Mouse (Mus musculus) spleen, adult 12 weeks (tissue): Measurements from ENCODE around the gene Dnajb5.

Experiments
- DNase-seq: peaks from one replicate; pipeline ENCODE4 v3.0.0; 2022; ENCODE audit warnings: low spot score

Gene Dnajb5

DNA sequence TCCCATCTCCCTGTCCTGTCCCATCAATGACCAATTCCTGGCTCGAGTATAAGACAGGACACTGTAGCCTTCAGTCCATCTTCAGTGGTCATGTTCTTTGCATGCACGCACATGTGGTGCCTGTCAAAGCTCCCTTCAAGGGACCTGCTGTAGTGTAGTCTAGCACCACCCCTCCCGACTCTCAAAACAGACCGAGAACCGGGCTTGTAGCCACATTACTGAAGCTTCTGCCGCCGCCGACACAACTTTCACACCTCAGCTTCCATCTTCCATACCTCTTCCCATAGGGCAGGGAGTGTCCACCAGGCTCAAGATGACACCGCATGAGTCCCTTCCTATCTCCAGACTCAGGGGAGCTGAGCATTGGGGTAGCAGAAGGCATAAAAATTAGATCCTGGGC is 5.4 kb upstream of the Dnajb5 start:
- DNase-seq: no peak

DNA sequence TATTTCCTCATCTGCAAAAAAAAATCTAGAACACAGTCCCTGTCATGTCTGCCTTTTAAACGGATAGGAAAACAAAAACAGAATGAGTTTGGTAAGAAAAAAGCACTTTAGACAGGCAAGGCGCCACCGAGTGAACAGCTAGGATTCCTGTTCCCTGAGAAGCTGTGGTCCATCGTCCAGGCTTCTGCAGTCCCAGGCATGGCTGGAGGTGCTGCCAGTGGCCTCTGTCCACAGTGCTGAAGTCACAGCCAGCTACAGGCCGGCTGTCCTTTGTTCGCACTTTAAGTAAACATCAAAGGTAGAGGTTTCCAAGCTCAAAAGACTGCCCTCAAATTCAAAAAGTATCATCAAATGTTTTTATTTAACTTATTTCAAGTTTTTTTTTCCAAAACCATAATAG is 4.6 kb upstream of the Dnajb5 start:
- DNase-seq: no peak

DNA sequence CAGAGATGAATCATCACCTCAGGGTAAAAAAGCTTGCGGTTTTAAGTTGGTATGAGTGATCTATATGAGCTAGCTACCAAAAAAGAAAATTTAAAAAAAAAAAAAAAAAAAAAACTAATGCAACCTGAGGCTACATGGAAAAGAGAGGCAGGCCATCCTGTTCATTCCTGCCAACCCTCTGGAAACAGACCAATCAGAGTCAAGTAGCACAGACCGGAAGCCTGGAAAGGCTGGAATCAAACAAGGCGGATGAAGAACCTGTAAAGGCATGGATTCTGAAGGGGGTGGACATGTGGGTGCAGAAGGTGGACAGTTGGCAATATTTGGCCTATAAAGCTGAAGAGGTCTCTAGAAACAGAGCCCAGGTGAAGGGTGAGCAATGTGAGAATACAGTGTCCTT is 4.2 kb upstream of the Dnajb5 start:
- DNase-seq: no peak

DNA sequence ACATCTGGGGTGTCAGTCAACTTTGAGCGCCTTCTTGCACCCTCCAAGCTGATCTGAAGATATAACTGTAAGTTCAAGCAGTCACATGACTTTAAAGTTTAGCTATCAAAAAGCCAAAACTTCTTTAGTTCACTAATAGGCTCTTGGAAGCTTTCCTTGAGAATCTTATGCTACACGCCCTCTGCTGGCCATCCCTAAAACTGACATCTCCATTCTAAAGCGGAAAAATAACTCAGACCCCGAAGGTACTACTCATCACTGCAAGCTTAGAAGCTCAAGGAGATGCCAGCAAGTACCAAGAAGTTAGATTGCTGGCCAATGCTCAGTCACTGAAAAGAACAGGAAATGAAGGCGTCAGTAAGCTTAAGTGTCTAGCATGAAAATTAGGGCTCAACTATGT is 3.7 kb upstream of the Dnajb5 start:
- no peak for DNase-seq

DNA sequence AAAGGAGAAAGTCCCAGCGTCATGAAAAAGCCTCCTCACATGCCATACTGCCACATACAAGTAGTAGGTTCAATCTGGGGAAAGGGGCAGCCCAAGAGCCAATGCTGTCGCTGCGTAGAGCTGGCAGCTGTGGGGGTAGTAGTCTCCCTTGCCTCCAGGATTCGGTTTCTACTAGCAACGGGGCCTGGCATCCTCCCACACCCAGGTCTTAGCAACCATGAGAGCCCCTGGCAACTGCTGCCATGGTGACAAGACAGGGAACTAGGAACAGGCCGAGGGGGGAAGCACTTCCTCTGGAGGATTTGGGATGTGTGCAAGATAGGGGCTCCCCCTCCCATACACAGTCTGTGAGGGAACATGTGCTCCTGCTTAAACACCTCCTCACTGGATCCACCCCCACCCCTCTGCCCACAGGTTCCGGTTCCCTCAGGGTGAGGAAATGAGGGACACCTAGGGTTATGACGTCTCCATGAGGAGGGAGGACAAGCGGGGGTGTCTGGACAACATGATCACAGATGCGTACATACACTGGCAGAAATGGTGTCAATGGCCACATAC is 2.8 kb upstream of the Dnajb5 start:
- DNase-seq: no peak

DNA sequence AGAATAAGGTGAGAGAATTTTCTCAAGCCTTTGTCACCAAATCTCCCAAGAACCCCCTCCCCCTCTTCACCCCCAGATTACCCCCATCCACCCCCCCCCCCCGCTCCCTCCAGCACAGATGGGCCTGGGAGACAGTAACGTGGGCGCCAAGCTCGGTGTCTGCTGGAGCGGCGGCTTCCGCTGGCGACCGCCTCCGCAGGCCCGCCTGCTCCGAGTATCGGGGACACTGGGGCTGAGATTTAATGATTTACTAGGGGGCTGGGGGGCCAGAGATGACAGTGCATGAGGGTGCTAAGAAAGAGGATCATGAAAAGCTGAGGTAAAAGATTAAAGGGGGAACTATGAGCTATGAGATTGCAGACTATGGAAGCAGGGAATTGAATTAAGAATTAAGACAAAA is 1.1 kb upstream of the Dnajb5 start:
- no peak for DNase-seq

DNA sequence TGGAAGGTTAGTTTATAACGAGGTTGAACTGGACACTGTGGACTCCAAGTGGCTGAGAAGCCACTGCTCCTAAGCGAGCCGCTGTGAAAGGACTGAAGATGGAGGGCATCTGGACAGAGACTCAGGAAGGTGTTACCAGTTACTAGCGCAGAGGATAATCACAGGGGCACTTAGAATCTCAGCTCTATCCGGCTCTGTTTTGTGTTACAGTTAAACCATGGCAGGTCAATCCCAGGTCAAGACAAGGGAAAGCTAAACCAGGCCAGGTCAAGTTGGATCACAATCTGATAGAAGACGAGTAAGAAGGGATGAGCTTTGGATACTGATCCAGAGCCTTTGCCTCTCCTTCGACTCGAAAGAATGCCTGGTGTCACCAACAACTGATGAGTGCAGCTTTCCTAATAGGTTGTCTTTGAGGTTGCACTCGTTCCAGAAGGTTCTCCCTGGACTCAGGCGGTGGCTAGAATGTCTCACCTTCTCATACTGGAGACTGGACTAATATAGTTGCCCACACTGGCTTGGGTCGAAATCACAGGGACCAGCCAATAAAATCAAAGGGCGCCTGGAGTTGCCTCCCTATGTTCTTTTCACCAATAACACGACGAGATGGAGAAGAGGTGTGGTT is 451 bp upstream of the Dnajb5 start:
- DNase-seq: no peak

DNA sequence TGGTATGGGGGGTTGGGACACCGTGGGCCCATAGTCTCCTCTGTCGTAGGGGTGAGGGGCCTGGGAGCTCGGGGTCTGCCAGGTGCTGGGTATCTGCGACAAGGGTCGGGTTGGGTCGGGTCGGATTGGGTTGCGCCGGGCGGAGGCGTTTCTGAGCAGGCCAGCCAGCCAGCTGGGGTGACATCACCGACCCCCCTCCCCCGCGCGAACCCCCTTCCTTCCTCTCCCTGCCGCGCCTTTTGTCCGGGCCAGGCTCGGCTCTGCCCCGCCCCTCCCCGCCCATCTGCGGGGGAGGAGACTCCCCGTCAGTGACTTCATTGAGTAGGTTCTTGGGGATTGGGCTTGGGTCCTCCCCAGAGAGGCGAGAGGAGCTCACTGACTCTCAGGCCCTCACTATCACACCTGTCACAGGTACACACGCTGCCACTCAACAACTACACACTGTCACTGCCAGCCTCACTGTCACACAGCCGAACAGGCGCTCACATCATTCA is 498 bp downstream of the Dnajb5 start:
- DNase-seq: peak; percentile 73

DNA sequence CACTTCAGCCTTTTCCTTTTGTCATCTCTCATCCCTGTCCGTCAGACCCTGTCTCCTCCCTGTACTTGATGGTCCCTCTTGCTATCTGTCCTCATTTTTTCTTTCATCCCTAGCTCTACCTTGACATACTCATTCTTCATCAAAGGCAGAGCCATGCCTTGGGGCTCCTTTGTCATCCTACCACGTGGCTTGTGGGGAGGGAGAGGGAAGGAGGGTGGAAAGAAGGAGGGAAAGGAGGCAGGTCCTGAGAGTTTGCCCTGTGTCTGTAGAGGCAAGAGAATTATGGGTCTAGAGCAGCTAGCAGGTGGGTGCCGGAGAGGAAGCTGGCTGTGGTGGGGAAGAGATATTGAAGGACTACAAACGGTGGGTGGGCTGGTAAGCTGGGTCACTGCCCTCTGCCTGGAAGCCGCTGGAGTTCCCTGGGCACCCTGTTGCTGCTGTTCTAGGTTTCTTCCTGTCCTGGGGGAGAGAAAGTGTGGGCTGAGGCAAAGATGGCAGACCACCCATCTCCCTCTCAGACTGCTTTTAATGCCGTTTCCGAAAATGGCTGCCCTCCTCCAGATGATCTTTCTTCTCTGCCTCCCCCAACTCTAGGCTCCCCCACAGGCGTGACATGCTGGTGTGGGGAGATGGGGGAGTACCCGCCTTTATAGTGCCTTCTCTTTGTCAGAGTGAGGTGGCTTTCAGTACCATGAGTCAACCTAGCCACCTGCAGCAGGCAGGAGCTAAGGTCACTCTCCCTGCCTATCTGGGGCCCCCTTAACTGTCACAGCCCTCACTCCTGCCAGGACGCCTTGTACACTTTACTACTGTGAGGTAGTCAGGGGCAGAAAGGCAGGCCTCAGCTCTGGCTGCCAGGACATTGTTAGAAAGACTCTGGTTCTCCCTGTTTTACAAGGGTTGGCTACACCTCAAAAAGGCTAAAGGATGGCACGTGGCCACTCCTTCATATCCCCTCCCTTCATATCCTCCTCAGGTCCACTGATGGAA is 1.9 kb downstream of the Dnajb5 start:
- DNase-seq: no peak

DNA sequence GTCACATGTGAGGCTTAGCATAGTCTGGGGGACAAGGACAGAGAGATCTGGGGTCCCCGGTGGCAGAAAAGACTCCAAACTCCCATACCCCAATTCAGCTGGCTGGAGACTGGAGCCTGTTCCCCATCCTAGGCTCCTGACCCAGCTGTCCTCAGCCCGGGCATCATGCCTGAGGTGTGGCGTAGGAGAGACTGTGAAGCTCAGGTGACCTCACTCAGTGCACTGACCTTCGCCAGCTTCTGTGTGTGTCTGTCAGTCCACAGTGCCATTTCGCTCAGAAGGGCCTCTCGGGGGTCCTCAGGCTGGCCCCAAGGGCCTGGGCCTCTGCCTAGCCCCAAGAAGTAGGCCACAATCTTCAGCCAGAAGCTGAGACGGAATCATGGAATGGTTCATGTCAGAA is 2.9 kb downstream of the Dnajb5 start:
- no peak for DNase-seq

DNA sequence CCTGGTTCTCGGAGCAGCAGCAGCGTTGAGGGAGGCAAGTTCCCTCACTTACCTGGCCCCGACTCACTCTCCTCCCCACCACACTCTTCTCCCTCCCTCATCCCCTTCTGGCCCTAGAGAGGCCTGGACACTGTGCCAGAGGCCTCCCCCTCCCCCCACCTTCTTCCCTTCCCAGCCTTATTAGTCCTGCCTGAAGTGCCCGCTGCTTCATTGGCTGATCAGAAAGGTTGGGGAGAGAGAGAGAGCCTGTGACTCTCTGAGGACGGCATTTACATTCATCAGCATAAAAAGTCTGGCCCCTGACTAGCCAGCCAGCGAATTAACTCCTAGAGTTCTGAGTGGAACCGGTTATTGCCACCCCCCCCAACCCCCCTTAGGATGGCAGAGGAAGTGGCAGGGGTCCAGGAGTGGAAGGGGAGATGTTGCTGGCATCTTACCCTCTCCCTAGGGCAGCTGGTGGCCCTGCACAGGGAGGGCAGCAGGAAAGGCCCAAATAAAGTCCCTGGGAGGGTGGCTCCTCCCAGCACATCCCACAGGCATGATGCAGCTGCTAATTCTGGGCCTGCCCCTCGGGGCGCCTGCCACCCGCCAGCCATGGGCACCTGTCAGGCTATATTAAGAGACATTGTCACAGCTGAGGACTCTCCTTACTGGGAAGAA is 4.0 kb downstream of the Dnajb5 start:
- DNase-seq: no peak

DNA sequence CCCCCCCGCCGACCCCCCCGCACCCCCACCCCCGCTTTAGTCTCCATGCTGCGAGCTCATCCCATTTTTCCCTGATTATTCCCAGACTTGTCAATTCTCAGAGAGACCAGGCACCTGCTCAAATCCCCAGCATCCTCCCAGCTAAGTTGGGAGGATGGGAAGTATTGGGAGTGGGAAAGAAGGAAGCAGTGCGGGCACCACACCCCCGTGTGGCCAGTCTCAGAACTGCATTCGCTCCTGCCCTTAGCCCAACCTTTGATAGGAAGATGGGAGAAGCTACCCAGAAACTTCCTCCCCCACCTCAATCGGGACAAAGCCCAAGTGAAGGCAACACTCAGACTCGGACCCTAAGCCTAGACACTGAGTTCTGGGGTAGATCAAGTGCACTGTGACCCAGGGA is 4.7 kb downstream of the Dnajb5 start:
- no peak for DNase-seq

DNA sequence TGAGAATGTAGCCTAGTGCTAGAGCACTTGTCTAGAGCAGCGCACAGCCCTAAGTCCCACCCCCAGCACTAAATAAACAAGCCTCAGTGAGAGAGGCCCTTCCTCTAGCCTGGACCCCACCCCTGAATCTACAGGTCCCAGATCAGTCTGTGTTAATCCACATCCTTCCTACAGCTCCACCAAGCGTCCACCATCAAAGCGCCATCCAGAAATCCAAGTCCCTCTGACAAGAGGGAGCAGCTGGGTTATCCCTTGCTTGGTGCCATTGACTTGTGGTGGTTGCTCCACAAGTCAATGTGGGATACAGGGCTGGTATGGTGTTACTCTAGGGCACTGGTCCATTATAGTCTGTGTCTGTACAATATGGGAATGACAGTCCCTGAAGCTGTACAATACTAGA is 5.6 kb downstream of the Dnajb5 start:
- no peak for DNase-seq

DNA sequence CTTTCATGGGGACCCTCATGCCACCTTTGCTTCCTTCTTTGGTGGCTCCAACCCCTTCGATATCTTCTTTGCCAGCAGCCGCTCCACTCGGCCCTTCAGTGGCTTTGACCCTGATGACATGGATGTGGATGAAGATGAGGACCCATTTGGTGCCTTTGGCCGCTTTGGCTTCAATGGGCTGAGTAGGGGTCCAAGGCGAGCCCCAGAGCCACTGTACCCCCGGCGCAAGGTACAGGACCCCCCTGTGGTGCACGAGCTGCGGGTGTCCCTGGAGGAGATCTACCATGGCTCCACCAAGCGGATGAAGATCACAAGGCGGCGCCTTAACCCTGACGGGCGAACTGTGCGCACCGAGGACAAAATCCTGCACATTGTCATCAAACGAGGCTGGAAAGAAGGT is 7.0 kb downstream of the Dnajb5 start:
- no peak for DNase-seq

DNA sequence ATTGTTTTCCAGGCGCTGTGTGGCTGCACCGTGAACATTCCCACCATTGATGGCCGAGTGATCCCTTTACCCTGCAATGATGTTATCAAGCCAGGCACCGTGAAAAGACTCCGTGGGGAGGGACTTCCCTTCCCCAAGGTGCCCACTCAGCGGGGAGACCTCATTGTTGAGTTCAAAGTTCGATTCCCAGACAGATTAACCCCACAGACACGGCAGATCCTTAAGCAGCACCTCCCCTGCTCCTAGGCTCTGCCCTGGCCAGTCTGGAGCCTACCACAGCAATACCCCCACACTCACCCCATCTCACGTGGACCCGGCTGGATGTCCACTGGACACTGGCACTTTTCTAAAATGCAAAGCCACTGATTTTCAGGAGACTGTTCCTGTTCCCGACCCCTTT is 7.7 kb downstream of the Dnajb5 start:
- no peak for DNase-seq

DNA sequence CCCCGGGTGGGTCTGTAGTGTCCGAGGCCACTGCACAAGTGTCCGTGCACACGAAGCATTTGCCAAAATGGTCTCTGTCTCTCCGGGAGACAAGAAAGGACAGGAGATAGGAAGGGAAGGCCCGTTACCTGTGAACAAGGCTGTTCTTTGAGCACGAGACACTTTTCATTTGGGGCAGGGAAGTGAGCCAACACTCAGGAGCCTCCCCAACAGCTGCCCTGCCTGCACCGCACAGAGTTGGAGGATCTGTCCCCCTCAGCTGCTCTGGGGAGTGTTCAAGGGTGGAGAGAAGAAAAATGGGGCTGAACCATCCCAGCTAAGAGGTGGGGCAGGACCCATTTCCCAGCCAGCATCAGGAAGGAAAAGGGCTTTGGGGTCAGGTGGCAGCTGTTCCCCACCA is 8.4 kb downstream of the Dnajb5 start:
- DNase-seq: no peak

DNA sequence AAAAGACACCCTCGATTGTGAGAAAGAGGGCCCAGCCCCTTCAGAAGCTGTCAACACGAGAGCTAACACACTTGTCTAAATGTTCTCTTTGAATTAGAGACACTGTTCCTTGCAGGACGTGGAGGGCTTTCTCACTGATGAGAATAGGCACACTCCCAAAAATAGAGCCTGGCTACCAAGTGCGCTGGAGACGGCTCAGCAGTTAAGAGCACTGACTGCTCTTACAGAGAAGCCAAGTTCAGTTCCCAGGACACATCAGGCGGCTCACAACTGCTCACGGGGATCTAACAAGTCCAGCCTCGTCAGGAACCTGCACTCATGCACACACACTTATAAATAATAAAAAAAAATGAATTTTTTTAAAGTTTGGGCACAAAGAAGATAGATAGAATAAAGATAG is 9.3 kb downstream of the Dnajb5 start:
- DNase-seq: no peak

DNA sequence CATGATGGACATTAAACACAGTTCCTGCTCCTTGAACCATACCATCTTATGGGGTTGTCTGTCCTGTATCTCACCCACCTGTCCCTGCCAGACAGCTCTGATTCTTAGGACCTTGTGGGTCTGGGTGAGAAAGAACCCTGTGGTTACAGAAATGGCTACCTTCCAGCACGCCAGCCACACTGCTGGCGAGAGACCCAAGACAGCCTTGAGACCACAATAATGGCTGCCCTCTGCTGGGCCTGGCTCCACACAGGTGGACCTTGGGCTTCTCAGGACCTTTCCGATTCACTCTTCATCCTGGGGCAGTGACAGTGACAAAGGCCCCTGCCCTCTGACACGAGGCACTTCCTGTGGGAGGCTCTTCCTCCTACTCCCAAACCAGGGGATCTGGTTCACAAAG is 9.8 kb downstream of the Dnajb5 start:
- no peak for DNase-seq

DNA sequence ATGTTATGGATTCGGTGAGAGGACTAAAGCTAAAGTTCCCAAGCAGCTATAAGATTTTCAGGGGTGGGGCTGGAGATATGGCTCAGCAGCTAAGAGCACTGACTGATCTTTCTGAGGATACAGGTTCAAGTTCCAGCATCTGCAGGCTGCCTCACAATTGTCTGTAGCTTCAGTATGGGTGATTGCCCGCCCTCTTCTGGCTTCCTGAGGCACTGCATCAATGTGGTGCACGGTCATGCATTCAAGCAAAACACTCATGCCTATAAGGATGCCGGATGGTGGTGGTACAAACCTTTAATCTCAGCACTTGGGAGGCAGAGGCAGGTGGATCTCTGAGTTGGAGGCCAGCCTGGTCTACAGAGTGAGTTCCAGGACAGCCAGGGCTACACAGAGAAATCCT is 12.0 kb downstream of the Dnajb5 start:
- DNase-seq: peak; percentile 43

DNA sequence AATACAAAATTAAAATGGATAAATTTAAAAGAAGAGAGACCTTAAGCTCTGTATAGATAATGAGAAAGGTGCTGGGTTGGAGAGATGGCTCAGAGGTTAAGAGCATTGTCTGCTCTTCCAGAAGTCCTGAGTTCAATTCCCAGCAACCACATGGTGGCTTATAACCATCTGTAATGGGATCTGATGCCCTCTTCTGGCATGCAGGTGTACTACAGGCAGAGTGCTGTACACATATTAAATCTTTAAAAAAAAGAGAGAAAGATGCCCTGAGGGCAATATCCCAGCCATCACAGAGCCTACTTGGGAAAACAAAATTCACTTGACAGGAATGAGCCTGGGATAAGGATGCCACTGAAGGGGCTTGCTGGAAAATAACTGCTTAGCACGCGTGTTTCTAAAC is 13.9 kb downstream of the Dnajb5 start:
- no peak for DNase-seq

DNA sequence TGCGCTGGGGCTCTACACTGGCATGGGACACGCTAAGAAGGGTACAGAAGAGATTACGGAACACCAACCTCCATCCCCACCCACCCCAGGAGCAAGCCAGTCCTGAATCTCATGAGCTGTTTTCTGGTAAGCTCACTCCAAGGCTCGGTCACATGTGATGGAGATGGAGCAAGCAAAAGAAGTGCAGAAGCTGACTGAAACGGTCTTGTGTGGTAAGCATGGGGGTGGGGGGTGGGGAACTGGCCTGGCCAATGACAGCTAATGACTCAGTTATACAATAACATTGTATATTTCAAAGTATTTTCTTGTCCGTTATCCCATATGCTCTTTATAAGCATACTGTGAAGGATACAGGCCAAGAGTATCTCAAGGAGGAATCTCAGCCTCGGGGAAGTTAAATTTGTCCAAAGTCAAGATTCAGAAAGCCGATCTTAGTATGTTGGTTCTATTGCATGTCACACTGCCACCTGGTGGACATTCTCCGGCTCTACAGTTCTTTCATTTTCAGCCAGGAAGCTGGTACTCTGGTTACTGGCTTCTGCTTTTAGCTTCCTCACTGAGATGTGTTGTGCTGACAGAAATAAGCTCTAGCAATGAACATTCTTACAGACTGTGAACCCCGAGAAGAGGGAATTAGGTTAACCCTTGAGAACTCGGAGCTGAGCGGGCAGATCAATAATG is 15.6 kb downstream of the Dnajb5 start:
- peak; percentile 37 for DNase-seq

DNA sequence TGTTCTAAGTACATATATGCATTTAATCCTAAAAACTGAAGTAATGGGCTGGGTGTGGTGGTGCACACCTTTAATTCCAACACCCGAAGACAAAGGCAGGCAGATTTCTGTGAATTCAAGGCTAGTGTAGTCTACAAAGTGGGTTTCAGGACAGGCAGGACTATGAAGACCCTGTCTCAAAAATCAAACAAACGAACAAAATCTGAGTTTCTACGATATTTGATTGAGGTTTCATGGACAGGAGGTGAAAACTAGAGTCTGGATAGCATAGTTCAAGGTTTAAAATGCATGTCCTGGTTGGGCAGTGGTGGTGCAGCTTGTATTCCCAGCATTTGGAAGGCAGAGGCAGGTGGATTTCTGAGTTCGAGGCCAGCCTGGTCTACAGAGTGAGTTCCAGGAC is 19.7 kb downstream of the Dnajb5 start, which contains the start of gene 1700022I11Rik:
TSS of gene 1700022I11Rik (plus strand) at position 301 of the 400 bp plus-strand sequence.
- no peak for DNase-seq
